Mouse (Mus musculus) myocyte (in vitro differentiated cells): ENCODE measurements around the gene Foxi1. TPM values are rescaled to one million over a fixed set of nuclear protein-coding genes. Genes with fewer than 3 reads are reported as not detected.

Source experiments
- H3K27me3 ChIP-seq: one replicate; pipeline ENCODE4 v1.6.1; 2011; ENCODE audit not compliant: control insufficient read depth, insufficient read depth, insufficient read length
- H3K36me3 ChIP-seq: one replicate; pipeline ENCODE4 v1.6.1; 2011; ENCODE audit not compliant: control insufficient read depth, insufficient read depth
- H3K4me2 ChIP-seq: one replicate; pipeline ENCODE4 v1.6.1; 2011; ENCODE audit warnings: low read depth, control low read depth
- H3K4me3 ChIP-seq: one replicate; pipeline ENCODE4 v1.5.1; 2011; ENCODE audit warnings: mild to moderate bottlenecking, control low read depth, moderate library complexity
- H3K79me2 ChIP-seq: one replicate; pipeline ENCODE4 v1.6.1; 2011; ENCODE audit not compliant: control insufficient read depth, insufficient read depth
- H3ac ChIP-seq: one replicate; pipeline ENCODE4 v1.6.1; 2011; ENCODE audit not compliant: control insufficient read depth, insufficient read length
- CEBPB ChIP-seq: IDR thresholded peaks from 2 replicates; pipeline ENCODE4 v1.6.1; 2011; ENCODE audit warnings: mild to moderate bottlenecking, moderate library complexity; ENCODE audit not compliant: poor library complexity, insufficient read depth, severe bottlenecking
- E2F4 ChIP-seq: IDR thresholded peaks from one replicate; pipeline ENCODE4 v1.6.1; 2011; ENCODE audit warnings: mild to moderate bottlenecking, control low read depth, moderate library complexity; ENCODE audit not compliant: insufficient read depth
- MAX ChIP-seq: IDR thresholded peaks from one replicate; pipeline ENCODE4 v1.6.1; 2011; ENCODE audit warnings: low read depth, mild to moderate bottlenecking, control low read depth
- MYOD1 ChIP-seq, 3 experiments: IDR thresholded peaks; one replicate each; pipeline ENCODE4 v1.6.1; 2011; ENCODE audit warnings: control low read depth in 2 of 3, low read depth in 2 of 3, mild to moderate bottlenecking in 2 of 3, moderate library complexity in 1 of 3; ENCODE audit not compliant: insufficient read length in 2 of 3, control insufficient read depth in 1 of 3
- MYOG ChIP-seq, 3 experiments: IDR thresholded peaks; one replicate each; pipeline ENCODE4 v1.6.1; 2011; ENCODE audit warnings: control low read depth in 2 of 3, low read depth in 2 of 3, mild to moderate bottlenecking in 2 of 3; ENCODE audit not compliant: insufficient read length in 2 of 3, control insufficient read depth in 1 of 3, insufficient read depth in 1 of 3
- POLR2A ChIP-seq: IDR thresholded peaks from one replicate; pipeline ENCODE4 v1.6.1; 2011; ENCODE audit warnings: low read depth, mild to moderate bottlenecking, control low read depth, moderate library complexity; ENCODE audit not compliant: insufficient read length
- POLR2AphosphoS2 ChIP-seq: IDR thresholded peaks from one replicate; pipeline ENCODE4 v1.6.1; 2011; ENCODE audit warnings: low read depth, control low read depth; ENCODE audit not compliant: insufficient read length
- REST ChIP-seq: IDR thresholded peaks from one replicate; pipeline ENCODE4 v1.6.1; 2011; ENCODE audit warnings: mild to moderate bottlenecking, control low read depth, moderate library complexity; ENCODE audit not compliant: insufficient read depth, insufficient read length
- SRF ChIP-seq: IDR thresholded peaks from one replicate; pipeline ENCODE4 v1.6.1; 2011; ENCODE audit warnings: low read depth; ENCODE audit not compliant: control insufficient read depth, insufficient read length
- TCF12 ChIP-seq: IDR thresholded peaks from one replicate; pipeline ENCODE4 v1.6.1; 2011; ENCODE audit warnings: mild to moderate bottlenecking, control low read depth; ENCODE audit not compliant: poor library complexity, insufficient read depth, severe bottlenecking
- TCF3 ChIP-seq: IDR thresholded peaks from one replicate; pipeline ENCODE4 v1.6.1; 2011; ENCODE audit warnings: low read depth, control low read depth; ENCODE audit not compliant: insufficient read length
- USF1 ChIP-seq: IDR thresholded peaks from one replicate; pipeline ENCODE4 v1.6.1; 2011; ENCODE audit warnings: low read depth, mild to moderate bottlenecking, control low read depth, moderate library complexity
- polyA plus RNA-seq: library from polyadenylated mRNA; unstranded; fragments of >200 nt; fragmentation: generic; extraction: Trizol; gene quantifications from one replicate; pipeline ENCODE4 v1.2.1, GENCODE M21; 2012; ENCODE audit warnings: missing spikeins

The Foxi1 gene
- polyA plus RNA-seq, 1 experiment = not detected

DNA sequence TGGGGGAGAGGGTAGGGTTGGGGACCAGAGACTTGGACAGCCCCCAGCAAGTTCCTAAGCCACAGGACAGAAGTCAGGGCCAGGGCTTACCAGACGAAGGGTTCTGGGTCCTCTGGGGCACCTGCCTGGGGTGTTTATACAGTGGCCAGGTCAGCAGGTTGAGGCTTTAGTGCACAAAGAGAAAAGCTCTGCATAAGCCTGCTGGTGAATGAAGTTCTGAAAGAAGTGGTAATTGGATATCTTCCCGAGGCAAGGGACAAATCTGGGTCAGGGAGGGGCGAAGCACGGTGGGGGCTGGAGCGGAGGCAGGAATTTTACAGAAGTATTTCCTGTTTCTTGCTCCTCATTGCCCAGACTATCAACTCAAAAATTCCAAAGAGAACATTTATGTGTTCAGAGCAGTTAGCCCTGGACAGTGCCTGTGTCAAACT, 38.4 kb downstream of the Foxi1 start:
- TF ChIP-seq MAX = no peak
- TF ChIP-seq USF1 = no peak
- TF ChIP-seq REST = no peak
- TF ChIP-seq CEBPB = no peak
- TF ChIP-seq POLR2AphosphoS2 = no peak
- TF ChIP-seq TCF3 = no peak
- no peak for TF ChIP-seq MYOG (IDR thresholded peaks at IDR 0.05; ENCODE audit: control insufficient read depth in 1 of 3, insufficient read depth in 1 of 3, insufficient read length in 2 of 3, low read depth in 2 of 3)
- no peak for TF ChIP-seq TCF12
- TF ChIP-seq E2F4 = no peak
- no peak for TF ChIP-seq POLR2A
- TF ChIP-seq MYOD1 (IDR thresholded peaks at IDR 0.05; ENCODE audit: control insufficient read depth in 1 of 3, insufficient read length in 2 of 3, low read depth in 2 of 3) = no peak
- no peak for TF ChIP-seq SRF
- Histone ChIP-seq H3ac (no peak overlapping the region), H3K79me2 (no peaks in the 10 kb centered on the region), H3K4me2 (no peak overlapping the region), H3K36me3 (no peaks in the 10 kb centered on the region), H3K27me3 (no peaks in the 10 kb centered on the region), H3K4me3 (no peak overlapping the region)

DNA sequence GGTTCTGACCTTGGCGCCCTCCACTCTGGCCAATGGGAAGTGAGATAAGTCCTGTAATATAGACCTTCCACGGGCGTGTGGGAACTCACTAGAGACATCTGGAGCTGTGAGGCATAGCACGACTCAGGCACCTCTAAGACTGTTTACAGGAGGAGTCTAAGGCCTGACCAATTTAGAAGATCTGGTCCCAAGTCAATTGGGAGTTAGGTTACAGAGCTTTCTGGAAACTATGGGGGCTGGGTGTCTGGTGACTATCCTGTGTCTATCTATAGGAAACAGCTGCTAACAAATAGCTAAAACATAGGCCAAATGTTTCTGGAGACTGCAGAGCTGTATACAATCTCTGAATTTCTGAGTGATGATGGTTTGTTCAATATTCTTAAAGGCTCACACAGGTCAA, 41.5 kb downstream of the Foxi1 start:
- H3K27me3 ChIP-seq = no peaks in the 10 kb centered on the region
- TF ChIP-seq CEBPB (no peak), TCF12 (no peak), MAX (no peak), REST (no peak), E2F4 (no peak), USF1 (no peak), POLR2AphosphoS2 (no peak), MYOG (IDR thresholded peaks at IDR 0.05; ENCODE audit: control insufficient read depth in 1 of 3, insufficient read depth in 1 of 3, insufficient read length in 2 of 3, low read depth in 2 of 3) (no peak), MYOD1 (IDR thresholded peaks at IDR 0.05; ENCODE audit: control insufficient read depth in 1 of 3, insufficient read length in 2 of 3, low read depth in 2 of 3) (no peak), POLR2A (no peak)
- H3K4me3 ChIP-seq = no peak overlapping the region
- H3K4me2 ChIP-seq = no peak overlapping the region
- no peak overlapping the region for H3ac ChIP-seq
- no peaks in the 10 kb centered on the region for H3K36me3 ChIP-seq
- H3K79me2 ChIP-seq = no peaks in the 10 kb centered on the region

DNA sequence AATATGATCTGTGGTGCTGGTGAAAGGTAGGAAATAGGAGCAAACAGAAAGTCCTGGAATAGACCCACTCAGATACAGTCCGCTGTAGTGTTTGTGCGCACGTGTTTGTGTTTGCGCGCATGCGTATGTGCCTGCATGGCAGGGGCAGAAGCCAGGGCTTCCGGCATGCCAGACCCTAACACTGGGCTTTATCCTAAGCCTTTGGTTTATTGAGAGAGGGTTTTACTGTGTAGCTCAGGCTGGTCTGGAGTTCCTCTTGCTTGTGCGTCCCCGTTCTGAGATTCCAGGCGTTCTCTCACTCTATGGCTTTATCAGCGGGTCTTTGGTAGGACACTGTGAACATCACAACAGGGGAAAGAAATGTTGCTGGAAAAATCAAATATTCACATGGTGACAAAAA, 42.6 kb downstream of the Foxi1 start:
- Histone ChIP-seq H3K4me3 (no peak overlapping the region), H3ac (no peak overlapping the region), H3K27me3 (no peaks in the 10 kb centered on the region), H3K79me2 (no peaks in the 10 kb centered on the region), H3K4me2 (no peak overlapping the region), H3K36me3 (no peaks in the 10 kb centered on the region)
- TF ChIP-seq MYOG (IDR thresholded peaks at IDR 0.05; ENCODE audit: control insufficient read depth in 1 of 3, insufficient read depth in 1 of 3, insufficient read length in 2 of 3, low read depth in 2 of 3) (no peak), REST (no peak), MAX (no peak), POLR2A (no peak), TCF3 (no peak), USF1 (no peak), MYOD1 (IDR thresholded peaks at IDR 0.05; ENCODE audit: control insufficient read depth in 1 of 3, insufficient read length in 2 of 3, low read depth in 2 of 3) (no peak), POLR2AphosphoS2 (no peak), E2F4 (no peak), CEBPB (no peak), TCF12 (no peak), SRF (no peak)

DNA sequence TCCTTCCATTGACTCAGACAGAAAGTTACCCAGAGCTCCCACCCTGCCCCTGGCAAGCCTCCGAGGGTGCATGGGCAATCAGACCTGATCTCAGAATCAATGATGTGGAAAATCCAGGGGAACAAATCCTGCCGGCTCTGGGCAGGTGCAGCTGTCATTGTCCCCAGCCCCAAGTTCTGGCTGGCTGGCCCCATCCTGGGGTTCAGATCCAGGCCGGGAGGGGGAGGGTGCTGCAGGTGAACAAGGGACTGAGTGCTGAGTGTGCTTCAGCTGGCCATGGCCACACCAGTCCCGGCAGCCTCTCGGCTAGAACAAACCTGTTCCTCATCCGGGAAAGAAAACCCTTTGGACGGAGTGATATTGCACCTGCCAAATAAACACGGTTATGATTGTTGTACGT, 49.0 kb downstream of the Foxi1 start:
- Histone ChIP-seq H3K79me2 (no peaks in the 10 kb centered on the region), H3K4me2 (no peak overlapping the region), H3K27me3 (no peaks in the 10 kb centered on the region), H3K36me3 (no peaks in the 10 kb centered on the region), H3K4me3 (no peak overlapping the region), H3ac (no peak overlapping the region)
- TF ChIP-seq MYOD1 (IDR thresholded peaks at IDR 0.05; ENCODE audit: control insufficient read depth in 1 of 3, insufficient read length in 2 of 3, low read depth in 2 of 3) (no peak), MYOG (IDR thresholded peaks at IDR 0.05; ENCODE audit: control insufficient read depth in 1 of 3, insufficient read depth in 1 of 3, insufficient read length in 2 of 3, low read depth in 2 of 3) (no peak), POLR2A (no peak), E2F4 (no peak), TCF3 (no peak)

DNA sequence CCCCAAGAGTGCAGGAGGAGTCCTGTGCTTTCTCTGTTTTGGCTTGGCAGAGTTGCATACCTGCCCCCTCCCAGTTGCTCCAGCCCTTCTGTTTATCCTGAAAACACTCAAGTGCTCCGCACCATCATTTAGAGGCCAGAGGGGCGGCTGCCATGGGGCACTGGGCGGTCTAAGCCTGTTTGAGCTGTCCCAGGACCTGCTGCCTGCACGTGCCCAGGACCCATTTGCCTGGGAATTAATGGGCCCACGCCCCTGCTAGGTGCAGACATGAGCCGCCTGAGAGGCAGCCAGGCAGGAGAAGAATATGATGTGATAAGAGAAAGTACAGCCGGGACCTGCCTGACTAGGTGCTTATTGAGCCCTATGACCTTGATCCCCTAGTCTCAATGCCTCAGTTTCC, 52.7 kb downstream of the Foxi1 start:
- no peak for TF ChIP-seq TCF12
- TF ChIP-seq MYOD1 (IDR thresholded peaks at IDR 0.05; ENCODE audit: control insufficient read depth in 1 of 3, insufficient read length in 2 of 3, low read depth in 2 of 3) = no peak
- no peak for TF ChIP-seq MYOG (IDR thresholded peaks at IDR 0.05; ENCODE audit: control insufficient read depth in 1 of 3, insufficient read depth in 1 of 3, insufficient read length in 2 of 3, low read depth in 2 of 3)
- no peak for TF ChIP-seq TCF3
- TF ChIP-seq USF1 = no peak
- no peak for TF ChIP-seq POLR2AphosphoS2
- TF ChIP-seq POLR2A = no peak
- Histone ChIP-seq H3K4me2 (no peak overlapping the region), H3K4me3 (no peak overlapping the region)

More for the DNA sequence above, 52.7 kb downstream of the Foxi1 start:
- Histone ChIP-seq H3K36me3 (no peaks in the 10 kb centered on the region), H3ac (no peak overlapping the region), H3K79me2 (no peaks in the 10 kb centered on the region), H3K27me3 (no peaks in the 10 kb centered on the region)

Other genes starting within 250 kb of the Foxi1 start
- 0.07 TPM for gene Kcnmb1, start 245.1 kb downstream of the Foxi1 start, polyA plus RNA-seq
- gene Kcnip1, start 214.9 kb downstream of the Foxi1 start, polyA plus RNA-seq = not detected
- gene Lcp2, start 161.2 kb downstream of the Foxi1 start, polyA plus RNA-seq = 0.07 TPM
- not detected for gene 4930469K13Rik, start 109.5 kb downstream of the Foxi1 start, polyA plus RNA-seq
- not detected for gene Fam196b, start 106.7 kb upstream of the Foxi1 start, polyA plus RNA-seq